Mouse (Mus musculus) adrenal gland, adult 18-20 months (tissue): Measurements from ENCODE around the gene Gm28048. TPM values are rescaled to one million over a fixed set of nuclear protein-coding genes. Genes with fewer than 3 reads are reported as not detected.

Experiments used
- DNase-seq, 2 experiments: peaks; one replicate each; pipeline ENCODE4 v3.0.0; 2021 to 2022; ENCODE audit warnings: low spot score in 2 of 2
- long read RNA-seq, 2 experiments: library from polyadenylated mRNA; stranded (forward); transcript quantifications; one replicate each; pipeline ENCODE4 v2.0.0; 2021
- total RNA-seq, 2 experiments: library from RNA; stranded (reverse); gene quantifications; 1 replicate in 1 of 2; 2 replicates in 1 of 2; pipeline ENCODE4 v1.2.3; 2021

Gene Gm28048
- 10 to 100 TPM; 23.9 to 39.5 TPM for total RNA-seq
- long read RNA-seq, experiment 1, partial matches to known transcripts: 0 of 2 reads
- long read RNA-seq, experiment 1, other reads (novel, unspliced or antisense): 2 of 2 reads
- long read RNA-seq, experiment 2, partial matches to known transcripts: 26 of 31 reads
- long read RNA-seq, experiment 2, other reads (novel, unspliced or antisense): 5 of 31 reads

GRCm38 (mm10) chr11:22981984-22982757 lies at the start of gene Gm28048, which contains the start of gene Commd1:
Gene Gm28048 (minus strand): TSS chr11:22982090.
Gene Commd1 (minus strand): TSS chr11:22982382.
- DNase-seq: peak; percentile 97 to 98

GRCm38 (mm10) chr11:23029399-23029798 lies 47.5 kb upstream of the Gm28048 start:
- no peak for DNase-seq

- no peak for DNase-seq
Observed at GRCm38 (mm10) chr11:23028957-23029356, 47.1 kb upstream of the Gm28048 start.

GRCm38 (mm10) chr11:23024169-23024568 lies 42.3 kb upstream of the Gm28048 start:
- DNase-seq: no peak

- no peak for DNase-seq
Observed at GRCm38 (mm10) chr11:23023155-23023554, 41.3 kb upstream of the Gm28048 start.

GRCm38 (mm10) chr11:23020841-23021240 lies 39.0 kb upstream of the Gm28048 start:
- DNase-seq: peak in 1 of 2 experiments; percentile 23

GRCm38 (mm10) chr11:23020116-23020770 lies 38.4 kb upstream of the Gm28048 start:
- DNase-seq: peak; percentile 26 to 43

GRCm38 (mm10) chr11:23017943-23018342 lies 36.1 kb upstream of the Gm28048 start:
- no peak for DNase-seq

GRCm38 (mm10) chr11:23014996-23015395 lies 33.1 kb upstream of the Gm28048 start:
- no peak for DNase-seq

GRCm38 (mm10) chr11:23013580-23014294 lies 31.8 kb upstream of the Gm28048 start:
- no peak for DNase-seq

GRCm38 (mm10) chr11:23013096-23013495 lies 31.2 kb upstream of the Gm28048 start:
- no peak for DNase-seq

- no peak for DNase-seq
Observed at GRCm38 (mm10) chr11:23008824-23009200, 26.9 kb upstream of the Gm28048 start.

GRCm38 (mm10) chr11:23008181-23008823 lies 26.4 kb upstream of the Gm28048 start:
- DNase-seq: peak; percentile 75 to 77

- DNase-seq: peak; percentile 52 to 67
Observed at GRCm38 (mm10) chr11:23007481-23008180, 25.7 kb upstream of the Gm28048 start, which contains the start of gene Fam161a. Gene Fam161a (plus strand): TSS chr11:23007531.

GRCm38 (mm10) chr11:23007166-23007480 lies 25.2 kb upstream of the Gm28048 start:
- no peak for DNase-seq

GRCm38 (mm10) chr11:23005276-23005675 lies 23.4 kb upstream of the Gm28048 start:
- no peak for DNase-seq

GRCm38 (mm10) chr11:22998308-22998707 lies 16.4 kb upstream of the Gm28048 start:
- DNase-seq: no peak

GRCm38 (mm10) chr11:22995461-22995860 lies 13.6 kb upstream of the Gm28048 start:
- DNase-seq: no peak

GRCm38 (mm10) chr11:22994271-22994670 lies 12.4 kb upstream of the Gm28048 start:
- DNase-seq: no peak

GRCm38 (mm10) chr11:22991218-22991835 lies 9.4 kb upstream of the Gm28048 start:
- DNase-seq: no peak
